Mouse (Mus musculus): ENCODE results near the gene Susd6. TPM values are rescaled to one million over a fixed set of nuclear protein-coding genes. Genes with fewer than 3 reads are reported as not detected.

The Susd6 gene
- polyA plus RNA-seq, 1 experiment from 2014 or later = 21.5 TPM

DNA sequence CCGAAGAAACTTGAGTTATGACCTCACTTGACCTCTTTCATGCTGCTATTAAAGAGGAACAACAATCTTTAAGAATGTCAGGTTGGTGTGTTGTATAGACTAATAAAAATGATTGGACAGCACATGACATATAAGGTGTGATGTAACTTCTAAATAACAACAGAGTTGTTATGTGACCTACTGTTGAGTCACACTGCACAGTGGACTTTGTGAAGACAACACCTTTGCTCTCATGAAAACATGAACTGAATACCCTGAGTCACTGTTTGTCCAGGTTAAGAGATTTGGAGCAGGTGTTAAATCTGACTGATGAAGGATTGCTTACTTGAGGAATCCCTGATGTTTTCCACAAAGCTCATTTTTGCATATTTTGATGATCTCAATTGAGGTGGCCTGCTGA, 42.0 kb downstream of the Susd6 start:
- Histone ChIP-seq H3K9me3 (ENCODE audit: control insufficient read depth, low read length) (no peaks in the 10 kb centered on the region), H3K27me3 (ENCODE audit: control insufficient read depth, insufficient read depth, low read length) (no peaks in the 10 kb centered on the region), H3K4me3 (ENCODE audit: low read depth, low read length) (no peak overlapping the region), H3K27ac (ENCODE audit: low read depth, low read length) (no peak overlapping the region), H3K9ac (ENCODE audit: low read length) (no peak overlapping the region), H3K4me1 (replicated peaks; ENCODE audit: control insufficient read depth, insufficient read depth, low read length) (no peaks in the 10 kb centered on the region), H3K4me2 (ENCODE audit: low read depth, low read length, severe bottlenecking) (no peak overlapping the region), H3K36me3 (ENCODE audit: control insufficient read depth, insufficient read depth, low read length) (no peaks in the 10 kb centered on the region; the same call in 1 of the 2 replicates)
- DNase-seq (ENCODE audit: low spot score) (no peak), ATAC-seq (replicated peaks; ENCODE audit: low FRiP score) (no peak)
- 84% methylated on average over 1 of the region's 1 CpGs for WGBS

- Histone ChIP-seq H3K27ac (ENCODE audit: low read depth, low read length) (no peak overlapping the region), H3K9me3 (ENCODE audit: control insufficient read depth, low read length) (no peaks in the 10 kb centered on the region), H3K36me3 (ENCODE audit: control insufficient read depth, insufficient read depth, low read length) (no peaks in the 10 kb centered on the region; the same call in 1 of the 2 replicates), H3K4me2 (ENCODE audit: low read depth, low read length, severe bottlenecking) (no peak overlapping the region), H3K27me3 (ENCODE audit: control insufficient read depth, insufficient read depth, low read length) (no peaks in the 10 kb centered on the region), H3K4me3 (ENCODE audit: low read depth, low read length) (no peak overlapping the region), H3K4me1 (replicated peaks; ENCODE audit: control insufficient read depth, insufficient read depth, low read length) (no peaks in the 10 kb centered on the region), H3K9ac (ENCODE audit: low read length) (no peak overlapping the region)
- no peak for DNase-seq (ENCODE audit: low spot score)
- ATAC-seq (replicated peaks; ENCODE audit: low FRiP score) = no peak
- WGBS = 91% methylated on average over 2 of the region's 2 CpGs
These were observed 43.2 kb downstream of the Susd6 start for GRCm38 (mm10) chr12:80833541-80833940.

GRCm38 (mm10) chr12:80834156-80834900, 44.0 kb downstream of the Susd6 start:
- H3K4me3 ChIP-seq (ENCODE audit: low read depth, low read length) = no peak overlapping the region
- H3K36me3 ChIP-seq (ENCODE audit: control insufficient read depth, insufficient read depth, low read length) = no peaks in the 10 kb centered on the region; the same call in 1 of the 2 replicates
- no peak overlapping the region for H3K27ac ChIP-seq (ENCODE audit: low read depth, low read length)
- H3K9ac ChIP-seq (ENCODE audit: low read length) = no peak overlapping the region
- DNase-seq (ENCODE audit: low spot score) (no peak), ATAC-seq (replicated peaks; ENCODE audit: low FRiP score) (no peak)
- H3K27me3 ChIP-seq (ENCODE audit: control insufficient read depth, insufficient read depth, low read length) = no peaks in the 10 kb centered on the region
- H3K4me1 ChIP-seq (replicated peaks; ENCODE audit: control insufficient read depth, insufficient read depth, low read length) = no peaks in the 10 kb centered on the region
- no peak overlapping the region for H3K4me2 ChIP-seq (ENCODE audit: low read depth, low read length, severe bottlenecking)
- H3K9me3 ChIP-seq (ENCODE audit: control insufficient read depth, low read length) = no peaks in the 10 kb centered on the region
- WGBS = 94% methylated on average over 3 of the region's 3 CpGs

DNA sequence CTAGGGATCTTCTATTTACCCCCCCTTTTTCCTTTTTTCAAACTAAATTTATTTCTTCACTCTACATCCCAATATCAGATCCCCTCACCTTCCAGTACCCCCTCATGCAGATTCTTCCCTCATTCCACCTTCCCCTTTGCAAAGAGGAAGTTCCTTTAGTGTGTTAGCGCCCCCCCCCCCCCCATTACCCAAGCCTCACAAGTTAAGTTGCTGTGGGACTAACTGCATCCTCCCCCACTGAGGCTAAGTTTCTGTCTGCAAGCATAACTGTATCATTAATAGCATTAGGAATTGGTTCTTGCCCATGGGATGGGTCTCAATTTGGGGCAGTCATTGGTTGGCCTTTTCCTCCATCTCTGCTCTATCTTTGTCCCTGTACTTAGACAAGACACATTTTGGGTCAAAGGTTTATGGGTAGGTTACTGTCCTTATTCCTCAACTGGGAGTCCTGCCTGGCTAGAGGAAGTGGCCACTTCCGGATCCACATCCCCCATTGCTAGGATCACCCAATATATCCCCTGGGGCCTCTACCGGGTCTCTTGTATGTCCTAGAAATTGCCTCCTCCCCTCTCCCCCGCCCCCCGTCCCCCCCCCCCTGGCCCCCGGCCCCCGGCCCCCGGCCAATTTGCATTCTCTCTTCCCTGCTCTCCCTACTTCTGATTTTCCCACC, 44.7 kb downstream of the Susd6 start:
- Histone ChIP-seq H3K9me3 (ENCODE audit: control insufficient read depth, low read length) (no peaks in the 10 kb centered on the region), H3K27me3 (ENCODE audit: control insufficient read depth, insufficient read depth, low read length) (no peaks in the 10 kb centered on the region), H3K9ac (ENCODE audit: low read length) (no peak overlapping the region), H3K27ac (ENCODE audit: low read depth, low read length) (no peak overlapping the region), H3K4me1 (replicated peaks; ENCODE audit: control insufficient read depth, insufficient read depth, low read length) (no peaks in the 10 kb centered on the region), H3K4me3 (ENCODE audit: low read depth, low read length) (no peak overlapping the region), H3K36me3 (ENCODE audit: control insufficient read depth, insufficient read depth, low read length) (no peaks in the 10 kb centered on the region; the same call in 1 of the 2 replicates), H3K4me2 (ENCODE audit: low read depth, low read length, severe bottlenecking) (no peak overlapping the region)
- ATAC-seq (replicated peaks; ENCODE audit: low FRiP score) (no peak), DNase-seq (ENCODE audit: low spot score) (no peak)
- 96% methylated on average over 8 of the region's 8 CpGs for WGBS

- no peak overlapping the region for H3K4me2 ChIP-seq (ENCODE audit: low read depth, low read length, severe bottlenecking)
- DNase-seq (ENCODE audit: low spot score) = no peak
- H3K36me3 ChIP-seq (ENCODE audit: control insufficient read depth, insufficient read depth, low read length) = no peaks in the 10 kb centered on the region
- no peaks in the 10 kb centered on the region for H3K4me1 ChIP-seq (replicated peaks; ENCODE audit: control insufficient read depth, insufficient read depth, low read length)
- ATAC-seq (replicated peaks; ENCODE audit: low FRiP score) = no peak
- 80% methylated on average over 3 of the region's 3 CpGs for WGBS
- H3K27ac ChIP-seq (ENCODE audit: low read depth, low read length) = no peak overlapping the region
- no peak overlapping the region for H3K4me3 ChIP-seq (ENCODE audit: low read depth, low read length)
- no peak overlapping the region for H3K9ac ChIP-seq (ENCODE audit: low read length)
- H3K9me3 ChIP-seq (ENCODE audit: control insufficient read depth, low read length) = no peaks in the 10 kb centered on the region
- no peaks in the 10 kb centered on the region for H3K27me3 ChIP-seq (ENCODE audit: control insufficient read depth, insufficient read depth, low read length)
These were observed 47.3 kb downstream of the Susd6 start for GRCm38 (mm10) chr12:80837614-80838013.

DNA sequence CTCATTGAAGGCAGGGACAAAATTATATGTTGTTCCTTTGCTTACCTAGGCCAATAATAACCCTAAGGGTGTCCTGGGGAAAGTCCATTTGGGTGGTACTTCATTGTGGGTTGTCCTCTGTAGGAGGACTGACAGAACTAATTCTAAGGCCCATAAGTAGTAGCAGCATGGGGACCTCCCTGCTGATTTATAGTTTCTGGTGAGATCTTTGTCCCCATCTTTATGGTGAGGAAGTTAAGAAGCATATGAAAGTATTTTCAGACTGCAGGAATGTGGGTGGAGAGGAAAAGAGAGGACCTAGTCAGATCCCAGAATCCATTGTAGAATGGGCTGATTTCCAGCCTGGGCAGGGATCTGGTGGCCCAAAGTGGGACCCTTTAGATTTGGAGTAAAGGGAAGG, 48.0 kb downstream of the Susd6 start:
- Histone ChIP-seq H3K4me2 (ENCODE audit: low read depth, low read length, severe bottlenecking) (no peak overlapping the region), H3K36me3 (ENCODE audit: control insufficient read depth, insufficient read depth, low read length) (no peaks in the 10 kb centered on the region), H3K4me3 (ENCODE audit: low read depth, low read length) (no peak overlapping the region), H3K27ac (ENCODE audit: low read depth, low read length) (no peak overlapping the region), H3K9me3 (ENCODE audit: control insufficient read depth, low read length) (no peaks in the 10 kb centered on the region), H3K4me1 (replicated peaks; ENCODE audit: control insufficient read depth, insufficient read depth, low read length) (no peaks in the 10 kb centered on the region), H3K9ac (ENCODE audit: low read length) (no peak overlapping the region), H3K27me3 (ENCODE audit: control insufficient read depth, insufficient read depth, low read length) (no peaks in the 10 kb centered on the region)
- ATAC-seq (replicated peaks; ENCODE audit: low FRiP score) = no peak
- DNase-seq (ENCODE audit: low spot score) = no peak

GRCm38 (mm10) chr12:80838787-80839186, 48.5 kb downstream of the Susd6 start:
- H3K27me3 ChIP-seq (ENCODE audit: control insufficient read depth, insufficient read depth, low read length) = no peaks in the 10 kb centered on the region

DNA sequence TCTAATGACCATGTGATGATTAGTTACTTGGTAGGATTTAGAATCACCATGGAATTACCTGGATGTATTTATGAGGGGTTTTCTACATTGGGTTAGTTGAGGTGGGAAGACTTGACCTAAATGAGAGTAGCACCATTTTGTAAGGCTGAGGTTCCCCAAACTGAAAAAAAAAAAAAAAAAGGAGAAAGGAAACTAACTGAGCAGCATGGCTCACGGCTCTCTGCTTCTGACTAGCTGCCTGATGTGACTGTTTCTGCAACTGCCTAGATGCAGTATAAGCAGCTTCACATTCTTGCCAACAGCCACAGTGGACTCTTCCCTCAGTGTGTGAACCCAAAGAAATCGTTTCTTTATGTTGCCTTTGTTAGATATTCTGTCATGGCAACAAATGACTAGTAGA, 49.3 kb downstream of the Susd6 start:
- WGBS = 79% methylated on average over 2 of the region's 2 CpGs
- no peaks in the 10 kb centered on the region for H3K9me3 ChIP-seq (ENCODE audit: control insufficient read depth, low read length)
- no peak overlapping the region for H3K9ac ChIP-seq (ENCODE audit: low read length)
- no peak for DNase-seq (ENCODE audit: low spot score)
- H3K4me3 ChIP-seq (ENCODE audit: low read depth, low read length) = no peak overlapping the region
- H3K27ac ChIP-seq (ENCODE audit: low read depth, low read length) = no peak overlapping the region
- H3K36me3 ChIP-seq (ENCODE audit: control insufficient read depth, insufficient read depth, low read length) = no peaks in the 10 kb centered on the region
- H3K4me2 ChIP-seq (ENCODE audit: low read depth, low read length, severe bottlenecking) = no peak overlapping the region
- no peaks in the 10 kb centered on the region for H3K27me3 ChIP-seq (ENCODE audit: control insufficient read depth, insufficient read depth, low read length)
- no peak for ATAC-seq (replicated peaks; ENCODE audit: low FRiP score)
- 0 out of 2 replicates have a peak, but pooled peaks cover 2% of the 10 kb centered on the region for H3K4me1 ChIP-seq (replicated peaks; ENCODE audit: control insufficient read depth, insufficient read depth, low read length)

More at GRCm38 (mm10) chr12:80838787-80839186, 48.5 kb downstream of the Susd6 start:
- Histone ChIP-seq H3K4me2 (ENCODE audit: low read depth, low read length, severe bottlenecking) (no peak overlapping the region), H3K9ac (ENCODE audit: low read length) (no peak overlapping the region), H3K9me3 (ENCODE audit: control insufficient read depth, low read length) (no peaks in the 10 kb centered on the region), H3K4me3 (ENCODE audit: low read depth, low read length) (no peak overlapping the region), H3K27ac (ENCODE audit: low read depth, low read length) (no peak overlapping the region), H3K36me3 (ENCODE audit: control insufficient read depth, insufficient read depth, low read length) (no peaks in the 10 kb centered on the region), H3K4me1 (replicated peaks; ENCODE audit: control insufficient read depth, insufficient read depth, low read length) (no peaks in the 10 kb centered on the region)
- DNase-seq (ENCODE audit: low spot score) (no peak), ATAC-seq (replicated peaks; ENCODE audit: low FRiP score) (no peak)
- WGBS = 79% methylated on average over 2 of the region's 2 CpGs
